Mouse (Mus musculus) lung, embryonic 14.5 days (tissue): ENCODE data around the gene Olfr1016. TPM values are rescaled to one million over a fixed set of nuclear protein-coding genes. Genes with fewer than 3 reads are reported as not detected.

Experiments
- ATAC-seq: fragments of 200-750 bp; cut with Nextera tagmentation; 2 replicates; pipeline ENCODE4 v1.8.0; 2017; ENCODE audit warnings: mild to moderate bottlenecking, moderate TSS enrichment, moderate library complexity; ENCODE audit not compliant: insufficient read depth
- DNase-seq: peaks from one replicate; pipeline ENCODE4 v3.0.0-alpha.2; 2015
- H3K27ac ChIP-seq: fragments of 300-500 bp; sonication (generic); 2 replicates; pipeline ENCODE4 v1.5.1; 2014; ENCODE audit warnings: low read depth, mild to moderate bottlenecking, moderate library complexity
- H3K27me3 ChIP-seq: fragments of 300-500 bp; sonication (generic); 2 replicates; pipeline ENCODE4 v1.6.1; 2014; ENCODE audit warnings: low read length, control low read depth; ENCODE audit not compliant: insufficient read depth
- H3K36me3 ChIP-seq: fragments of 300-500 bp; sonication (generic); 2 replicates; pipeline ENCODE4 v1.6.1; 2014; ENCODE audit warnings: control low read depth; ENCODE audit not compliant: insufficient read depth
- H3K4me1 ChIP-seq: fragments of 300-500 bp; sonication (generic); 2 replicates; pipeline ENCODE4 v1.6.1; 2014; ENCODE audit warnings: antibody characterized with exemption, control low read depth; ENCODE audit not compliant: insufficient read depth
- H3K4me2 ChIP-seq: fragments of 300-500 bp; sonication (generic); 2 replicates; pipeline ENCODE4 v1.6.1; 2014; ENCODE audit warnings: mild to moderate bottlenecking
- H3K4me3 ChIP-seq: fragments of 300-500 bp; sonication (generic); 2 replicates; pipeline ENCODE4 v1.5.1; 2014; ENCODE audit warnings: low read depth, low read length
- H3K9ac ChIP-seq: fragments of 300-500 bp; sonication (generic); 2 replicates; pipeline ENCODE4 v1.6.1; 2014
- H3K9me3 ChIP-seq: fragments of 300-500 bp; sonication (generic); 2 replicates; pipeline ENCODE4 v1.6.1; 2016; ENCODE audit warnings: low read depth, low read length, control low read depth
- CTCF ChIP-seq: IDR thresholded peaks from 2 replicates; pipeline ENCODE4 v1.5.1; 2016; ENCODE audit warnings: antibody characterized with exemption, low read depth
- WGBS: fragments of 180-500 bp; shearing (Covaris S2); extraction: QIAGEN DNeasy Blood & Tissue Kit; methylation state at CpG from one replicate; pipeline ENCODE4 v1.1.7; 2014; 5-methylcytosine and 5-hydroxymethylcytosine counted together
- polyA plus RNA-seq: library from polyadenylated mRNA; unstranded; fragments of >200 nt; fragmentation: Nextera tagmentation; extraction: Ambion mirVana; gene quantifications from 2 replicates; pipeline ENCODE4 v1.2.1, GENCODE M21; 2014

Olfr1016 gene
- polyA plus RNA-seq, 1 experiment from 2014 or later = not detected

DNA sequence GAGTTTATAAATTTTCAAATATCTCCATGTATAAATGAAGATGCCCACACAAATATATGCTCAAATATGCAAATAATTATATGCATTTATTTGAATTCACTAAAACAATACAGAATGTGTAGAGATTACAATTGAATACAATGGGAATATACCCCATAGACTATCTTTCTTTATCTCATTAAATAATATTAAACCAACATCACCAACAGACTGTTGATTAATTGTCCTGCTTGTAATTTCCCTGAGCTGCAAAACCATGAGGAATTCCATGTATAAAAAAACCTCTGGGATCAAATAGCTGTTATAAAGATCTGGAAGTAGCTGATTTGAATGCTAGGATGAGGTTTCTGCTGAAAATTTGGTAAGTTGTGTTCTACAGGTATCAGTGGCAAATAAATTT is 35.5 kb downstream of the Olfr1016 start, which contains the start of gene Olfr1013:
Olfr1013 (plus strand) TSS at position 301 of the 400 bp plus-strand sequence.
- no peak for TF ChIP-seq CTCF

DNA sequence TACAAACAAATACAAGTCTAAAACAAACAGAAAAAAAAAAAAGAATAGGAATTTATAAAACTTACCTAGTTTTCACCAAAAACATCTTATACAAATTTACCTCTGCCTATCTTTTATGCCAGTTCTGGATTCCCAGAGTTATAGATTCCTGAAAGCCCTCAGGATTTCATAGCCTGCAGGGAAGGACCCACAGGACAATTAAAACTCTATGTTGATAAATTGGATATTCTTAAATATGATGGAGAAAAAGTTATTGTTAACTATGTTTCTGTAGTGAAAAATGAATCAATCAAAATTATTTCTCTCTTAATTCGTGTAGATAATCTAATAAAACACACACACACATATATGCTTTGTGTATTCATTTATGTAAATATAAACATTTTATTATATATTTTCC is 39.7 kb downstream of the Olfr1016 start, which contains the start of gene Olfr1012:
Olfr1012 (minus strand) TSS at position 101 of the 400 bp plus-strand sequence.
- no peak for ATAC-seq
- 45% methylated on average over 1 of the region's 1 CpGs for WGBS
- no peak for TF ChIP-seq CTCF

More for the DNA sequence above, 35.5 kb downstream of the Olfr1016 start, which contains the start of gene Olfr1013:
- ATAC-seq (no peak), DNase-seq (no peak)
- Histone ChIP-seq H3K27ac (no peak within 1 kb of the TSS), H3K9me3 (no peaks in the 10 kb centered on the region), H3K27me3 (no peaks in the 10 kb centered on the region), H3K9ac (no peak within 1 kb of the TSS), H3K4me2 (no peak within 1 kb of the TSS), H3K36me3 (no peaks in the 10 kb centered on the region), H3K4me3 (no peak within 1 kb of the TSS), H3K4me1 (no peaks in the 10 kb centered on the region)

DNA sequence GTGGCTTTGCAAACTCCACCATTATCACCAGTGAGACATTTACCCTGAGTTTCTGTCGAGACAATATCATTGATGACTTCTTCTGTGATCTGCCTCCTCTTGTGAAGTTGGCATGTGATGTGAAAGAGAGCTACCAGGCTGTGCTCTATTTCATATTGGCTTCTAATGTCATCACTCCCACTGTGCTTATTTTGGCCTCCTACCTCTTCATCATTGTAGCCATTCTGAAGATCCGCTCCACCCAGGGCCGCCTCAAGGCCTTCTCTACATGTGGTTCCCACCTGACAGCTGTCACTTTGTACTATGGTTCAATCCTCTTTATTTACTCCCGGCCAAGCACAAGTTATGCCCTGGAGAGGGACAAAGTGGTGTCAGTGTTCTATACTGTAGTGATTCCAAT is 48.5 kb downstream of the Olfr1016 start:
- Histone ChIP-seq H3K27ac (no peak overlapping the region), H3K9me3 (no peaks in the 10 kb centered on the region), H3K36me3 (no peaks in the 10 kb centered on the region), H3K4me2 (no peak overlapping the region), H3K4me1 (no peaks in the 10 kb centered on the region), H3K4me3 (no peak overlapping the region), H3K9ac (no peak overlapping the region), H3K27me3 (no peaks in the 10 kb centered on the region)
- no peak for TF ChIP-seq CTCF
- ATAC-seq = no peak
- WGBS = 82% methylated on average over 4 of the region's 4 CpGs
- no peak for DNase-seq

More for the DNA sequence above, 39.7 kb downstream of the Olfr1016 start, which contains the start of gene Olfr1012:
- H3K27ac ChIP-seq = no peak within 1 kb of the TSS
- no peaks in the 10 kb centered on the region for H3K27me3 ChIP-seq
- no peak within 1 kb of the TSS for H3K9ac ChIP-seq
- H3K4me1 ChIP-seq = no peaks in the 10 kb centered on the region
- no peaks in the 10 kb centered on the region for H3K36me3 ChIP-seq
- DNase-seq = no peak
- H3K4me2 ChIP-seq = no peak within 1 kb of the TSS
- no peaks in the 10 kb centered on the region for H3K9me3 ChIP-seq
- H3K4me3 ChIP-seq = no peak within 1 kb of the TSS

Other genes starting within 250 kb of the Olfr1016 start
- not detected in 2 replicates for gene Olfr996, start 223.3 kb downstream of the Olfr1016 start, polyA plus RNA-seq
- gene Olfr998, start 213.6 kb downstream of the Olfr1016 start, polyA plus RNA-seq = not detected in 2 replicates
- not detected in 2 replicates for gene Olfr1000, start 190.6 kb downstream of the Olfr1016 start, polyA plus RNA-seq
- not detected in 2 replicates for gene Olfr1002, start 151.8 kb downstream of the Olfr1016 start, polyA plus RNA-seq
- not detected in 2 replicates for gene Olfr154, start 138.1 kb downstream of the Olfr1016 start, polyA plus RNA-seq
- not detected in 2 replicates for gene Olfr1006, start 123.8 kb downstream of the Olfr1016 start, polyA plus RNA-seq
- not detected in 2 replicates for gene Olfr1008, start 113.1 kb downstream of the Olfr1016 start, polyA plus RNA-seq
- not detected in 2 replicates for gene Olfr1009, start 87.1 kb downstream of the Olfr1016 start, polyA plus RNA-seq
- not detected in 2 replicates for gene Olfr1012, start 39.8 kb downstream of the Olfr1016 start, polyA plus RNA-seq
- gene Olfr1013, start 35.4 kb downstream of the Olfr1016 start, polyA plus RNA-seq = not detected in 2 replicates
- not detected in 2 replicates for gene Olfr1014, start 29.8 kb downstream of the Olfr1016 start, polyA plus RNA-seq
- not detected in 2 replicates for gene Olfr1015, start 20.5 kb downstream of the Olfr1016 start, polyA plus RNA-seq
- not detected in 2 replicates for gene Olfr1018, start 15.9 kb upstream of the Olfr1016 start, polyA plus RNA-seq
- gene Olfr1019, start 42.9 kb upstream of the Olfr1016 start, polyA plus RNA-seq = not detected in 2 replicates
- not detected in 2 replicates for gene Olfr1020, start 44.5 kb upstream of the Olfr1016 start, polyA plus RNA-seq
- gene Olfr1022, start 66.0 kb upstream of the Olfr1016 start, polyA plus RNA-seq = not detected in 2 replicates
- gene Olfr1023, start 83.1 kb upstream of the Olfr1016 start, polyA plus RNA-seq = not detected in 2 replicates
- not detected in 2 replicates for gene Olfr1024, start 102.5 kb upstream of the Olfr1016 start, polyA plus RNA-seq
- gene Olfr1025-ps1, start 112.6 kb upstream of the Olfr1016 start, polyA plus RNA-seq = not detected in 2 replicates
- not detected in 2 replicates for gene Olfr1026, start 119.0 kb upstream of the Olfr1016 start, polyA plus RNA-seq
- not detected in 2 replicates for gene Olfr1028, start 147.9 kb upstream of the Olfr1016 start, polyA plus RNA-seq
- gene Olfr1029, start 171.4 kb upstream of the Olfr1016 start, polyA plus RNA-seq = not detected in 2 replicates
- gene Olfr1030, start 176.7 kb upstream of the Olfr1016 start, polyA plus RNA-seq = not detected in 2 replicates
- not detected in 2 replicates for gene Olfr1031, start 187.8 kb upstream of the Olfr1016 start, polyA plus RNA-seq
- not detected in 2 replicates for gene Olfr1032, start 203.0 kb upstream of the Olfr1016 start, polyA plus RNA-seq
- gene Olfr1033, start 218.1 kb upstream of the Olfr1016 start, polyA plus RNA-seq = 0.61 and 2.8 TPM in 2 replicates
- gene Olfr1034, start 243.3 kb upstream of the Olfr1016 start, polyA plus RNA-seq = not detected in 2 replicates